Mouse (Mus musculus): ENCODE measurements around the gene Rhox2c.
"Not testable (repeated sequence)": the region's sequence is repeated elsewhere in the genome, so short reads cannot be mapped to it uniquely, and the experiment has no call there.

Rhox2c gene

GRCm38 (mm10) chrX:37453380-37453779 is at the start of gene Rhox2c:
Gene Rhox2c, plus strand, starts transcription at chrX:37453680.
- in situ Hi-C loops (cut with MboI, MseI): loop anchor here (25.0 kb wide), 1 partner anchor 359 kb away; the partner anchor contains the start of gene Rhox5

GRCm38 (mm10) chrX:37411767-37412166 is 41.7 kb upstream of the Rhox2c start, which contains the start of gene Rhox2b:
Gene Rhox2b, plus strand, starts transcription at chrX:37412067.
- in situ Hi-C loops (cut with MboI, MseI): not testable (repeated sequence)

GRCm38 (mm10) chrX:37432194-37432593 is 21.3 kb upstream of the Rhox2c start, which contains the start of gene Rhox4b:
Gene Rhox4b, plus strand, starts transcription at chrX:37432494.
- in situ Hi-C loops (cut with MboI, MseI): not testable (repeated sequence)

- in situ Hi-C loops (cut with MboI, MseI): loop anchor here (25.0 kb wide), 1 partner anchor 354 kb away; the partner anchor contains the start of gene Rhox5
Measured at GRCm38 (mm10) chrX:37458285-37458684, 4.8 kb downstream of the Rhox2c start, which contains the start of gene Rhox3c. Gene Rhox3c, plus strand, starts transcription at chrX:37458585.

DNA sequence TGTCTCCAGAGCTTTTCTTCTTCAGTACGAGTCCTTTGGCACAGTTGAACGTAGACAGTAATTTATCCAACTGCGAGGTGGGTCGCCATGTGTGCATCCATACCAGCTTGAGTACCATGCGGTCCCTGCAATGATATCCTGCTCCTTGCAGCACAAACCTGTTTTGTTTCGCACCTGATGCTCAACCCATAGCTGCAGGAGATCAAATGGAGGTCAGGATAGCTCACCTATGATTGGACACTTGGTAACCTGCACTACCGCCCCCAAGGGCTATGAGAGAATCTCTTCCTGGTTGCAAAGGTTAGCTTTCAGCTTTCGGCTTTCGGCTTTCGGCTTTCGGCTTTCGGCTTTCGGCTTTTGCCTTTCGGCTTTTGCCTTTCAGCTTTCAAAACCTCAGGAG is 26.6 kb downstream of the Rhox2c start, which contains the start of gene Rhox4c:
Rhox4c (plus strand) TSS at position 301 of the 400 bp plus-strand sequence.
- in situ Hi-C loops (cut with MboI, MseI): not testable (repeated sequence)

- in situ Hi-C loops (cut with MboI, MseI): not testable (repeated sequence)
Measured at GRCm38 (mm10) chrX:37514059-37514458, 60.6 kb downstream of the Rhox2c start, which contains the start of gene Rhox4d. Gene Rhox4d, plus strand, starts transcription at chrX:37514359.
